Mouse (Mus musculus) gastrocnemius, postnatal 10 days (tissue): Measurements from ENCODE around the gene Slc12a9. TPM values are rescaled to one million over a fixed set of nuclear protein-coding genes. Genes with fewer than 3 reads are reported as not detected.

Experiments
- DNase-seq: peaks from one replicate; pipeline ENCODE4 v3.0.0; 2021; ENCODE audit warnings: mixed read lengths
- long read RNA-seq, 2 experiments: library from polyadenylated mRNA; stranded (forward); transcript quantifications; one replicate each; pipeline ENCODE4 v2.0.0; 2021
- total RNA-seq, 2 experiments: library from RNA; stranded (reverse); gene quantifications; 2 replicates each; pipeline ENCODE4 v1.2.3; 2021

The Slc12a9 gene
- total RNA-seq = 1 to 10 TPM; 4.2 to 7.4 TPM
- long read RNA-seq, experiment 1, partial matches to known transcripts = 1 of 5 reads
- long read RNA-seq, experiment 1, other reads (novel, unspliced or antisense) = 0 of 5 reads
- long read RNA-seq, experiment 2, partial matches to known transcripts = 3 of 8 reads
- long read RNA-seq, experiment 2, other reads (novel, unspliced or antisense) = 1 of 8 reads

DNA sequence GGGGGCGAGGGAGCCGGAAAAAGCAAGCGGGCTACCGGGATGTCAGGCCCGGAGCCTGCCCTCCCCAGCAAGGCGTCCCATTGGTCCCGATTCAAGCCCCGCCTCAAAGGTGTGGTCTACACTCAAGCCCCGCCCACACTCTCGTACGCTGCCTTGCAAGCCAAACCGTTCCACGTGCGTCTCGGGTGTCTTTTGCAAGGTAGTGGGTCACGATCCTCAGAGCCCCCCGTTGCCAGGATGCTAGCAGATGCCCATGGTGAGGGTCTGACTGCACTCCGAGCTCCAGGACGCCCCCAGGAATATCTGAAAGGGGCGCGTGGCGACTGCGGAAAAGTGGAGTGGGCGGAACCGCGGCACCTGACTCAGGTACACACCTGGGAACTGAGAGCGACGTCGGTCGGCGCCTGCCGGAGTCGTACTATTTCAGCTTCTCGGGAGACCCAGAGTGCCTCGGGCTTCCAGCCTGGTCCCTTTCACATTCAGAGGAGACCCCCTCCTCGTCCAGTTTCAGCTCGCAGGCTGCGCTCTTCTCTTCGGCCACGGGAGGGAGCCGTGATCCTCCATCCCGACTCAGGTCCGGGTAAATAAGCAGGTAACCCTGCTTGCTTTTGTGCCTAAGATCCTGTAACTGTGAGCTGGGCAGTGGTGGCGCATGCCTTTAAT is at the start of gene Slc12a9:
Gene Slc12a9, minus strand, starts transcription at position 86 of the 663 bp plus-strand sequence.
- DNase-seq = peak; percentile 95

DNA sequence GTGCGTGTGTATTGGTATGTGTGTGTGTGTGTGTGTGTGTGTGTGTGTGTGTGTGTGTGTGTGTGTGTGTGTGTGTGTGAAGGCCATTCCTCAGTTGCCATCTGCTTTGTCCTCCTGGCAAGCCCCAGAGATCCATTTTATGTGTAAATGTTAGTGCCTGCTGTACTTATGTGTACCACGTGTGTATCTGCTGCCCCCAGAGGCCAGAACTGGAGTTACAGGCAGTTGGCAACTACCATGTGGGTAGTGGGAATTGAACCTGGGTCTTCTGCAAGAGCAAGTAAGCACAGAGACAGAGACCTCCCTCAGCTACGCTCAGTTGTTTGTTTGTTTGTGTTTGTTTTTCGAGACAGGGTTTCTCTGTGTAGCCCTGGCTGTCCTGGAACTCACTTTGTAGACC is 47.8 kb upstream of the Slc12a9 start:
- peak; percentile 56 for DNase-seq

DNA sequence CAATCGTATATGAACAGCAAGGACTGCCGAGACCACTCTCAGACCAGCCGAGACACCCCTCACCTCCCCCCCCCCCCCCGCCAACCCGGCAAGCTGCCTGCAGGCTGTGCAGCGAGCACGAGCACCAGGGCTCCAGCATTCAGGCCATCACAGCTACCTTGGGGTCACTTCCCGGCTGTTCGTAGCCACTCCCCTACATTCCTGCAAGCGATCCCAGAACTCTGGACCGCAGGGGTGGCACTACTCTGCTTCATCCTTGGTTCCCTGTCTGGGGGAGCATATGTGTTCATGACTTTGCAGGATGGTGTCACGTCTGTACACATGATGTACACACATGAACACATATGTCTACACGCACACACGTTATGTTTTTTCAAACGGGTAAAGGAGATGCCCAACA is 44.2 kb upstream of the Slc12a9 start:
- DNase-seq = no peak

DNA sequence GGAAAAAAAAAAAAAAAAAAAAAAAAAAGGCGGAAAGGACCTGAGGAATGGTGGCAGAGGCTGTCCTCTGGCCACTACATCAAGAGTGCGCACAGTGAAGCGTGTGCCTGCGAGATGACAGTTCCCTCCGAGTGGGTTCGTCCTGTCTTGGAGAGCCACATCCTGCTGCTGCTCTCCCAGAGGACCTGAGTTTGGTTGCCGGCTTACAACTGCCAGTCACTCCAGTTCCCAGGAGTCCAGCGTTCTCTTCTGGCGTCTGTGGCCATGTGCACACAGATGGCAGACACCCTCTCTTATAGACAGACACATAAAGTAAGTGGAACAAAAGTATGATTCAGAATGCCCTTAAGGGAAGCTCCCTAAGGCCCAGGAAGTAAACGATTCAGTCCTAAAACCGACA is 43.8 kb upstream of the Slc12a9 start:
- DNase-seq = no peak

DNA sequence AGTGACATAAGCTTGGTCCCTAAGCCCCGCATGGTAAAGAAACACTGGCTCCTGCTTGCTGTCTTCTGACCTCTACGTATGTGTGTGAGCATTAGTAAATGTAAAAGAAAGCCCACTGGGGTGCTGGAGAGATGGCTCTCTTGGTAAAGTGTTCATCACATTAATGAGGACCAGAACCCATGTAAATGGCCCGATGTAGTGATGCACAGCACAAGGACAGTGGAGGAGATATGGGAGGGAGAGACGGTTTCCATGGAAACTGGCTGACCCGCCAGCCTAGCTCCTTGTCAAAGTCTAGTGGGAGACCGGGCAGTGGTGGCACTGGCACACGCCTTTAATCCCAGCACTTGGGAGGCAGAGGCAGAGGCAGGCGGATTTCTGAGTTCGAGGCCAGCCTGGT is 43.3 kb upstream of the Slc12a9 start:
- no peak for DNase-seq

DNA sequence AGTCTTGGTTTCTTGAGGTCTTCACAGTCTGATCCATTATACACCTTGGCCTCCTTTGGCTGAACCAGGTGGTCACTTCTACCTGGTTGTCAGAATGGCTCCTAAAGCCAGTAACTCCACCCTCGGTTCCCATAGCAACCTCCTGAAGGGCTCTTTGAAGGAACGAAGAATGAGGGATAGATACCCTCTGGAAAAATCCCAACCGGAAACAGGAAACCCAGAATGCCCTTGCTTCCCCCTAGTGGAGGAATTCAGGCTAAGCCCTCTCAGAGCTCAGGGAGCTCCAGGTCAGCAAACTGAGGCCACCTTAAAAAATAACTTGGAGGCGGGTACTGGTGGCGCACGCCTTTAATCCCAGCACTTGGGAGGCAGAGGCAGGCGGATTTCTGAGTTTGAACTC is 42.8 kb upstream of the Slc12a9 start:
- DNase-seq = no peak

DNA sequence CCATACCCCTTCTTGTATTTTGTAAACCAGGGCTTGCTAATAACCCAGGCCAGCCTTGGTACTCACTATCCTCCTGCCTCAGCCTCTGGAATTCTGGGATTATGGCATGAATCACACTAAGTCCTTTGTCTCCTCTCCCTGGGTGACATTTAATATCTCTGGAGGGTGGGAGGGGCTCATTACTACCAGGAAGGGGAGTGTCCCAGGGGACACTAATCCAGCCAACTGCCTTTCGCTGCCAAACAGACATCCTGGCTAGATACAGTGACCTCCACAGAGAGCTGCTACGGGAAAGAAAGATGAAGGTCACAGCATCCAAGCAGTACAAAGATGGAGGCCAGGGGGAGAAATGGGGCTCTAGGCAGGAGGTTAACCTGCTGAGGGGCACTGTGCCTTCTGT is 42.2 kb upstream of the Slc12a9 start:
- no peak for DNase-seq

DNA sequence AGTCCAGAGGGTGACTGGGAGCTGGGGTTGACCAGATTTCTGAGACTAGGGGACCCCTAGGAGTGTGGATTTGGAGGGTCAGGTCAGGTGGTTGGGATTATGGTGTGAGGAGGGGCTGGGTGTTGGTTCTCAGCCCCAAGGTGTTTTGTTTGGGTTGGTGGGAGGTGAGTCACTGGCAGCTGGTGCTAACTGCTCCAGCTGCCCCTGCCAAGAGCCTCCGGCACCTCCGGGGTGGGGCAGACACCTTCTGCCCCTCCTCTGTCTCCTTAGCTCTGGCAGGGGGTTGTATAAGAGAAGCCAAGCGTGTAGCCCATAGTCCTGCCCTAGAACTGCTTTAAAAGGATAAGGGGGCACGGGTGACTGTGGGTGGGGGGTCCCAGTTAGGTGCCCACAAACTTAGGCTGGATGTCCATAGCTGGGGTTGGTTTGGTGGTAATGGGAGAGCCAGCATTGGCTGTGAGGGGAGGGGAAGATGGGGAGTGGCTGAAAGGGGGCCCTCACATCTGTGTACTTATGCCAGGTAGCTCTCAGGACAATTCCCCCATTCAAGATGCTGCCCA is 41.2 kb upstream of the Slc12a9 start:
- no peak for DNase-seq

DNA sequence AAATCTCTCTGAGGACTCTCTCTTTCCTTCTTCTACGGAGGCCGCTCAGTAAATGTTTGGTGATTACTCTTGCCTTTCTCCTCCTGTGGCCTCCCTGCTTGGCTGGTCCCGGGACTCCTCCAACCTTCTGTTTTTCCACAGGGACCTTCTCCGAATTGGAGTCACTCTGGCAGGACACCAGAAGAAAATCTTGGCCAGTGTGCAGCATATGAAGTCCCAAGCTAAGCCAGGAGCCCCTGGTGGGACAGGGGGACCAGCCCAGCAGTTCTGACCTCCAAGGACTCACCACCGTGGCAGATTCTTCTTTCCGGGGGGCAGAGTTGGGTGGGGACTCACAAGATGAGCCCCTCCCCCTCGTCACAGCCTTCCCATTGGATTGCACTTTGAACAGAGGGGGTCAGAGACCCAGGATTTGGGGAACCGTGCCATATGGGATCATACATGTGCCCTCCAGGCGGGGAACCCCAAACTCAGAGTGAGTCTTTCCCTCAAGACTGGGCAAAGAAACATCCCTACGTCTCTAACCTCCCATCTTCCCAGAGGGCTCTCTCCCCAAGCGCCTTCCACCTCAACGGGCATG is 40.1 kb upstream of the Slc12a9 start:
- DNase-seq = no peak

DNA sequence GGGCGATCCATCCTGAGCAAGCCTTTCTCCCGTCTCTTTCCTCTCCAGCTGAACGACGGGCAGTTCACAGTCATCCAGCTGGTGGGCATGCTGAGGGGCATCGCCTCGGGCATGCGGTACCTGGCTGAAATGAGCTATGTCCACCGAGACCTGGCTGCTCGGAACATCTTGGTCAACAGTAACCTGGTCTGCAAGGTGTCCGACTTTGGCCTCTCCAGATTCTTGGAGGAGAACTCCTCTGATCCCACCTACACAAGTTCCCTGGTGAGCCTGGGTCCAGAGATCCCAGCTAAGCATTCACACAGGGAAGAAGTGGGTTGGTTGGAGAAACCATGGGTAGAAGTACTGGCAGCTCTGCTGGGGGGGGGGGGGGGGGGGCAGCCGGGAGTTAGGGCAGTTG is 36.3 kb upstream of the Slc12a9 start:
- no peak for DNase-seq

DNA sequence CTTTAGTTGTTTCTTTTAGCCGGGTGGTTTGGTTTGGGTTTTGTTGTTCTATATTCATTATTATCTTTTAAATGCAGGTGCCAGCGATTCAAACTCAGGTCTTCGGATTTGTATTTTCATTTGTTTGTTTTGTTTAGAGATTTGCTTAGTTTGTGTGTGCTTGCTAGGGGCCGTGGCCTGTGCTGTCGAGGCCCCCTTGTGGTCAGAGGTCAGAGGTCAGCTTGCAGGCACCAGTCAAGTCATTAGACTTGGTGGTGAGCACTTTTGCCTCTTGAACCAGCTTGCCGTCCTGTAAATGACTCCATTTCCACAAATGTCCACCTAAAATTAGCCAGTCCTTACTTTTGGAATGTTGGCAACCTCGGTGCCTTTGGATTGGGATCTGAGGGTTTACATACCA is 25.0 kb upstream of the Slc12a9 start:
- DNase-seq = no peak

DNA sequence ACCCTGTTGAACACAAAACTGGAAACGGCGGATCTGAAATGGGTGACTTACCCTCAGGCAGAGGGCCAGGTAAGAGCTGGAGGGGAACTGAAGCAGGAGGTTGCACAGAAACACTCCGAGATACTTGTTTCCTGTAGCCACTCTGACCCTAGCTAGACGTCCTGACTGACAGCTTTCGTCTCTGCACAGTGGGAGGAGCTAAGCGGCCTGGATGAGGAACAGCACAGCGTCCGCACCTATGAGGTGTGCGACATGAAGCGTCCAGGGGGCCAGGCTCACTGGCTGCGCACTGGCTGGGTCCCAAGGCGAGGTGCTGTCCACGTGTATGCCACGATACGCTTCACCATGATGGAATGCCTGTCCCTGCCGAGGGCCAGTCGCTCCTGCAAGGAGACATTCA is 20.7 kb upstream of the Slc12a9 start:
- no peak for DNase-seq

DNA sequence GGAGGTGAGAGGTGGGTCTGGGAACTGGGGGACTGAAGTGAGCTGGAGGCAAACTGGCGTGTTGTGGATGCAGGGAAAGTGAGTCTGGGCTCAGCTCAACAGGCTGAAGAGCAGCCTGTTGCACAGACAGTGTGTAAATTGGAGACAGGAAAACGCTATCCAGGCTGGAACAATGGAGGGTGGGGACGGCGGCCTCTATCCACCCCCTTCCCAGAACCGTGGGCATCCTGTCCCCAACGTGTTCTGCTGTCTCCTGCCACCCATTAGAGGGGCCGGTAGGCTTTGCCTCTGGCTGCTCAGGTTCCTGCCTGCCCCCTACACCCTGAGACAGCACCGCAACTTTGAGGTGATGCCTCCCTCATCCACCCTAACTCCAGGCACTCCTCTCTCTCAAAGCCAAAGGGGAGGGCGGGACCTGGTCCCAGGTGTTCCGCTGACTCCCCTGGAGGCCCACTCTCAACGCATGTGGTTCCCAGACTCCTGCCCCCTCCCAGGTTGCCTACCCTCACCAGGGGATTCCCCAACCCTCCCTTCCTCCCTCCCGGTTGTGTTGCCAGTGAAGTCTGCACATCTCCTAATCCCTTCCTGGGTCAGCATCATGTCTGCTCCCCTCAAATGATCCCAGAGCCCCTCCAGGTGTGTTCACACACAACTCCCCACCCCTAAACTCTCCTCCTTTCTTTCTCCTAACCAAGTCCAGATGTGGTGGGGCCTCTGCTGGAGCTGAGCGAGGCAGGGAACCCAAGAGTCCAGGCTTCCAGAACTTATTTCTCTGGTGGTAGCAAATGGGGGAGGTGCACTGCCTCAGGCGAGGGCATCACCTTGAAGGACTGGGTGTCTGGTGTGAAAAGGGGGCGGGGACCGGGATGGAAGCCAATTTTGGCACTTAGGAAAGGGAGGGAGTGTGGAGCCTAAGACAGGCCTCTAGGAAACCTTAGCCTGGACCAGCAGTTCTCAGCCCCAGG is 18.9 kb upstream of the Slc12a9 start:
- no peak for DNase-seq

DNA sequence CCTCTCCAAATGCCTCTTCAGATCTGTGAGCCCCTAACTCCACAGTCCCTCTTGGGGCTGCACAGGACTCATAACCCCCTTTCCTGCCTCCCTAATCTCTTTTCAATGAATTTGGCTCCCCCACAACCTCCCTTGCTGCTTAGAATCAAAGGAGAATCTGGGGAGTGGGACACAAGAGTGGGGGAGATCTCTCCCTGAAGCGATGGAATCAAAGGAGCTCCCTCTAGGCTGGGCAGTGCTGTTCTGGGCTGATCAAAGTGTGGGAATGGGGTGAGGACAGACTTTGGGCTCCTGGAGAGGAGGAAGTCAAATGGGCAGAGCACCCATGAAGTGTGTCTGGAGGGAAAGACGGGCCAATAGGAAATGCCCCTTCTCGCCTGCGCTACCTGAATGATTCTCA is 18.0 kb upstream of the Slc12a9 start:
- DNase-seq = no peak

DNA sequence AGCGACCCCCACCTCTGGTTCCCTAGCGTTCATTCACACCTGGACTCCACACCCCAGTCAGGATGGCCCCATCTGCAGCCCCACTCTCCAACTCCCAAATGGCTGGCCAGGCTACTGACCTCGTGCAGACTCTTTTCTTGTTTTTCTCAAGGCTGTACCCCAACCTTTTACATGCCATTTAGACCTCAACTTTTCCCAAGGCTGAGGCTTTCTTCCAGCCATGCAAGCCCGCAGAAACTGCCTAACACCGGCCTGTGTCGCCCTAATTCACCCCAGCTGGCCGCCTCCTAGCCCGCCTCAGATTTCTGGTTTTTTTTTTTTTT is 17.6 kb upstream of the Slc12a9 start:
- no peak for DNase-seq

DNA sequence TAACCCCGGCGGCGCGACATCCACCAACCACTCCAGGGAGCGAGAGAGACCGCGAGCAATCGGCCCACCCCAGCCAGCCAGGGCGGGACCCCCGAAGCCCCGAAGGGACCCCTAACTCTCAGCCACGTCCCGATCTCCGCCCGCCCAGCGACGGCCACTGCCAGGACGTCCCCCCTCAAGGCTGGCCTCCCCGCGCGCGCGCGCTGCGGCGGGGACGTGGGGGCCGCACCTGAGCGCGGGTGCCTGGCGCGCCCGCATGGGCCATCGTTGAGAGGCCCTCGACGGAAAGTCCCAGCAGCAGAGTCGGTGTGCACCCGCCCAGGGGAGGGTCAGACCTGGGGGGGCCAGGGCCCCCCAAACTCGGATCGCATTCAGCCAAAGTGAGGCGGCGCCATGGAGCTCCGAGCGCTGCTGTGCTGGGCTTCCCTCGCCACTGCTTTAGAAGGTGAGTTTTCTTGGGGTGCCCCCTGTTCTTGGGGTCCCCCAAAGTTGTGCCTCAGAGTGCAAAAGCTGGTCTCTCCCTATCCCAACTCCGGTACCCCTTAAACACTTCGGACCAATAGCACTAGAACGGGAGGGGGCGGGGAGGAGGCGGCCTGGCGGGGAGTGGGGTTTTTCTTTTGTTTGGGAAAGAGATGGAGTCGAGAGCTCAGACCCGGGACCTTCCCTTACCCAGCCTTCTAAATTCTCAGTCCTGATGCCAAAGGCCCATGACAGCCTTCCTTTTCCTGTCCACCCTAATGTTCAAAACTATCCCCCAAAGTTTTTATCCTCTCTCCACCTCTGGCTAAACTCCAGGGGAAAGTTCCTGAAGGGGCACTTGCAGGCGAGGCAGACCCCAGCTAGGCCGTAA is 17.0 kb upstream of the Slc12a9 start:
- no peak for DNase-seq

DNA sequence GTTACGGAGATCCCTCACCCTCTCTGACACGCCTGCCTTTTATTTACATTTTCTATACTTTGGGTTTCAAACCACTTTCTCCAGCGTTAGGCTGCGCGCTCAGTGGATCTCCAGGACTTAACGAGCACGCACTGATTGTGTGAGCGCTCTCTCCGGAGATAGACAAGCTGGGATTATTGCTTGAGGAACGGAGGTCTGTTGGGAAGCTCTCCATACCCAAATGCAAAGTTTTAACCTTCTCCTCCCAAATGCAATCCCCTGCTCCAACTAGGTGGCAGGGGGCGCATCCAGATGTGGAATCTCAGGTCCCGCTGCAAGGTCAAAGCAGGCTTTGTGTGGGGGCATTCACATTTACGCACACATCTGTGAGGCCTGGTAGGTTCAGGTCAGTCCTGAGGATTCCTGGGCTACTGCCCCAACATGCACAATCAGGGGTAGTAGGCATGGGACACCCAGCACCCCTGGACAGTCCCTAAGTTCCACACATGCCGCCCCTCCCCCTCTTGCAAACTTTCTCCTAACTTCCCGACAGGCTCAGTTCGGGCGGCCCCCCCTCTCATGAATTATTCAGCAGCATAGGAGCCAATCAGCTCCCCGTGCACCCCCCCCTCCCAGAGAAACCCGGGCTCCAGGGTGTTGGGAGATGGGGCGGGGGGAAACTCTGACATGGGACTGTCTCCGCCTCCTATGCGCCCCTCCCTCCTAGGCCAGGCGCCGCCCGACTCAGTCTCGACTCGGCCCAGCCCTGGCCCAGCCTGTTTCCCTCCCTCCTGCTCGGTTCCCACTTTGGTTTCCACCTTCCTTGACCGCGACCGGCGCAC is 16.2 kb upstream of the Slc12a9 start, which contains the start of gene Ephb4:
Gene Ephb4, plus strand, starts transcription at position 726 of the 821 bp plus-strand sequence.
- peak; percentile 85 for DNase-seq

DNA sequence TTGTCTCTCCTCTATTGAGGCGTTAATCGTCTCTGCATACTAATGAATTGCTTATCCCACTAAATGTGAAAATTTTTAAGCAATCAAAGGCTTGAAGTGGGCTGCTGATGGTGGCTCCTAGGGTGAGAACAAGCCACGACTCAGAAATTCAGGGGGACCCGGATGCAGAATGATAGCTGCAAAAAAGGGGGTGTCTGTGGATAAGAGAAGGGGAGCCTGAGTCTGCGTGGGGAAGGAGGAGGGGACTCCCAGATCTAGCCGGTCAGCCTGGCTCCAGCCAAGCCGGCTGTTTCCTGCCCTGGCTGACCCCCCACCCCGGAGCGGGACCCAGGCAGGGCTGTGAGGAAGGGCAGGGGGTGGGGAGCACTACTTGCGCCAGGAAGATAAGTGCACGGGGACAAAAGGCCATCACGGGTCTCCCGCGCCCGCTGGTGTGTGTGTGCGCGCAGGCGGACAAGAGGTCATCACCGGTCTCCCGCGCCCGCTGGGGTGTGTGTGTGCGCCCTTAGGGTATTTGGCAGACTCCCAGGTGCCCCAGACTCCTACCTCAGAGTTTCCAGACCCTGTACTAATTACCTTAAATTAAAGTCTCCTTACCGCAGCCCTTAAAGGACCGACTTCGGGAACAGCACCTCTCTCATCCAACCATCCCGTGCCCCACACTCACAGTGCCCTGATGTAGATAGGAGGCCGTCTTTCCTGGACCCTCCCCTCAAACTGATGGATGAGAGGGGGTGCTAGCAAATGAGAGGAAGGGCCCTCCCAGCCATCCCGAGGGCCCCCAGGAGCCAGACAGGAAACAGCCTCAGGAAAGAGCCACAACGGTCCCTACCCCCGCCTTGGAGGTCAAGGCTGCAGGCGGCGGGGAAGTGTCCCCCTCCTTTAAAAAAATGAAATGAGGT is 15.3 kb upstream of the Slc12a9 start:
- peak; percentile 49 for DNase-seq

DNA sequence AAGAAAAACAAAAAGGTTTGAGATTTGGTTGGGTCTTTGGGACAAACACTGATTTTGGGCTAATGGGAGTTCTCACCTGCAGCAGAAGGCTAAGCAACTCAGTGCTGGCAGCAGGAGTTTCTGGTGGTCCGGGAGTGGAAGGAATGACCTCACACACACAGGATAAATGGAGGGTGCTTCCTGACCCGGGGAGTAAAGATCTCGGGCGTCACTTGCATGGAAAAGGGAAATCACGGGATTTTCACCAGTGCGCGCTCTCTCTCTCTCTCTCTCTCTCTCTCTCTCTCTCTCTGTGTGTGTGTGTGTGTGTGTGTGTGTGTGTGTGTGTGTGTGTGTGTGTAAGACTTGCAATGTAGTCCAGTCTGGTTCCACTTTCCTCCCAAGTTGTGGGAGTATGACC is 14.5 kb upstream of the Slc12a9 start:
- no peak for DNase-seq

DNA sequence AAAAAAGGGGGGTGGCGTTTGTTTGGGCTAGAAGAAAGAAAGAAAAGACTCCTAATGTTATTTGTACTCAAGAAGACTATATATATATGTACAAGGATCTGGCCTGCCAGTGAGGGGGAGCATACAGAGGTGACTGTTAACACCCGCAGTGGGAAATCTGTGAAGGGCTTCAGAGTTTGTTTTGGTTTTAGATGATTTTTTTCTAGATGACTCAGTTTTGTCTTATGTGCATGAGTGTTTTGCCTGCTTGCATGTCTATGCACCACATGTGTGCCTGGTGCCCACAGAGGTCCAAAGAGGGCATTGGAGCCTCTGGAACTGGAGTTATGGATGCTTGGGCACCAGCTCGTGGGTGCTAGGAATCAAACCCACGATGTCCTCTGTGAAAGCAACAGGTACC is 13.6 kb upstream of the Slc12a9 start:
- no peak for DNase-seq
